Mouse (Mus musculus): ENCODE results near the gene Radil.

Radil gene

GRCm38 (mm10) chr5:142537286-142537685 lies 13.6 kb downstream of the Radil start:
- DNase-seq (ENCODE audit: low spot score): no peak

- DNase-seq (ENCODE audit: low spot score): no peak
These were observed 15.5 kb downstream of the Radil start for GRCm38 (mm10) chr5:142535388-142535787.

GRCm38 (mm10) chr5:142529915-142530314 lies 21.0 kb downstream of the Radil start, which contains the start of gene Papolb:
Gene Papolb, minus strand, starts transcription at chr5:142530076.
- DNase-seq (ENCODE audit: low spot score): no peak

GRCm38 (mm10) chr5:142524711-142525464 lies 26.0 kb downstream of the Radil start:
- no peak for DNase-seq (ENCODE audit: low spot score)

GRCm38 (mm10) chr5:142521195-142521866 lies 29.6 kb downstream of the Radil start:
- no peak for DNase-seq (ENCODE audit: low spot score)

GRCm38 (mm10) chr5:142520360-142520759 lies 30.5 kb downstream of the Radil start:
- no peak for DNase-seq (ENCODE audit: low spot score)

- DNase-seq (ENCODE audit: low spot score): no peak
These were observed 31.9 kb downstream of the Radil start for GRCm38 (mm10) chr5:142518973-142519372.

- no peak for DNase-seq (ENCODE audit: low spot score)
These were observed 38.8 kb downstream of the Radil start for GRCm38 (mm10) chr5:142512112-142512511.

- DNase-seq (ENCODE audit: low spot score): no peak
These were observed 40.9 kb downstream of the Radil start for GRCm38 (mm10) chr5:142510061-142510414.

- DNase-seq (ENCODE audit: low spot score): no peak
These were observed 41.5 kb downstream of the Radil start for GRCm38 (mm10) chr5:142509141-142510060.

GRCm38 (mm10) chr5:142505695-142506423 lies 45.0 kb downstream of the Radil start:
- no peak for DNase-seq (ENCODE audit: low spot score)

- no peak for DNase-seq (ENCODE audit: low spot score)
These were observed 46.7 kb downstream of the Radil start for GRCm38 (mm10) chr5:142504175-142504574.

GRCm38 (mm10) chr5:142502414-142502813 lies 48.5 kb downstream of the Radil start:
- DNase-seq (ENCODE audit: low spot score): peak; percentile 89

- no peak for DNase-seq (ENCODE audit: low spot score)
These were observed 50.0 kb downstream of the Radil start for GRCm38 (mm10) chr5:142500918-142501317.

- DNase-seq (ENCODE audit: low spot score): peak; percentile 50
These were observed 51.9 kb downstream of the Radil start for GRCm38 (mm10) chr5:142498964-142499363.

GRCm38 (mm10) chr5:142495321-142496096 lies 55.4 kb downstream of the Radil start:
- no peak for DNase-seq (ENCODE audit: low spot score)

GRCm38 (mm10) chr5:142493307-142493706 lies 57.6 kb downstream of the Radil start:
- no peak for DNase-seq (ENCODE audit: low spot score)

GRCm38 (mm10) chr5:142489955-142490707 lies 60.8 kb downstream of the Radil start:
- DNase-seq (ENCODE audit: low spot score): no peak

- DNase-seq (ENCODE audit: low spot score): no peak
These were observed 64.2 kb downstream of the Radil start for GRCm38 (mm10) chr5:142486654-142487053.

- no peak for DNase-seq (ENCODE audit: low spot score)
These were observed 67.3 kb downstream of the Radil start for GRCm38 (mm10) chr5:142483581-142483980.

Data from layer of hippocampus, adult 11-12 months (tissue).